Mouse (Mus musculus) forebrain, embryonic 10.5 days (tissue): ENCODE measurements at regions not wholly inside any gene's neighbourhood (a gene's known extent, or its start where the extent isn't known, plus 50 kb on each side); places are given as distances from the start of the nearest gene placed in this dataset.

Experiments
- DNase-seq: peaks from one replicate; pipeline ENCODE4 v3.0.0-alpha.2; 2017; ENCODE audit warnings: low spot score; ENCODE audit errors: extremely low spot score
- H3K27ac ChIP-seq: fragments of 300-500 bp; sonication (generic); 2 replicates; pipeline ENCODE4 v1.5.1; 2016; ENCODE audit warnings: mild to moderate bottlenecking
- H3K27me3 ChIP-seq: fragments of 300-500 bp; sonication (generic); 2 replicates; pipeline ENCODE4 v1.6.1; 2016; ENCODE audit warnings: mild to moderate bottlenecking; ENCODE audit not compliant: poor library complexity, severe bottlenecking
- H3K36me3 ChIP-seq: fragments of 300-500 bp; sonication (generic); replicated peaks from 2 replicates; pipeline ENCODE4 v1.6.1; 2016; ENCODE audit warnings: mild to moderate bottlenecking, moderate library complexity
- H3K4me1 ChIP-seq: fragments of 300-500 bp; sonication (generic); 2 replicates; pipeline ENCODE4 v1.6.1; 2016
- H3K4me3 ChIP-seq: fragments of 300-500 bp; sonication (generic); 2 replicates; pipeline ENCODE4 v1.5.1; 2016; ENCODE audit warnings: mild to moderate bottlenecking, moderate library complexity
- H3K9me3 ChIP-seq: fragments of 300-500 bp; sonication (generic); 2 replicates; pipeline ENCODE4 v1.6.1; 2016; ENCODE audit warnings: mild to moderate bottlenecking, moderate library complexity
- WGBS: fragments of 180-500 bp; shearing (Covaris S2); methylation state at CpG from one replicate; pipeline ENCODE4 v1.1.7; 2016; 5-methylcytosine and 5-hydroxymethylcytosine counted together

DNA sequence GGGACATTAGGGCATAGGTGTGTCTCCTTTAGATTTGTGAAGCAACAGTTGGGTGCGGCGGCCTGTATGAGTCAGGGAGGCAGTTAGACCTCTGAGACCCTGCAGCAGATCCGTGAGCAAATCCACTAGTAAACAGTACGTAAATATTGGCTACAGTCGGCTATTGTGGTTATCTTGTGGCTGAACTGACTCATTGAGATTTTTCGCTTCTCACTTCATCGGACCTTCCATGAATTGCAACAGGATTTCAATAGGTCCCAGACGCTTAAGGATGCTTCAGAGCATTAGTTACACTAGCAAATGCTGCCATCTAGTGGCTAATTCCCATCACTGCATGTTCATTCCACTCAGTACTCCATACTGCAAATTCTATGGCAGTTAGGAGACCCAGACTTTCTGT lies 199.0 kb downstream of the Rdh14 start:
- Histone ChIP-seq H3K27me3 (no peaks in the 10 kb centered on the region), H3K4me1 (no peaks in the 10 kb centered on the region), H3K36me3 (no peaks in the 10 kb centered on the region), H3K4me3 (no peak overlapping the region), H3K27ac (no peak overlapping the region), H3K9me3 (no peaks in the 10 kb centered on the region)
- peak; percentile 64 for DNase-seq
- WGBS: 48% methylated on average over 8 of the region's 8 CpGs

DNA sequence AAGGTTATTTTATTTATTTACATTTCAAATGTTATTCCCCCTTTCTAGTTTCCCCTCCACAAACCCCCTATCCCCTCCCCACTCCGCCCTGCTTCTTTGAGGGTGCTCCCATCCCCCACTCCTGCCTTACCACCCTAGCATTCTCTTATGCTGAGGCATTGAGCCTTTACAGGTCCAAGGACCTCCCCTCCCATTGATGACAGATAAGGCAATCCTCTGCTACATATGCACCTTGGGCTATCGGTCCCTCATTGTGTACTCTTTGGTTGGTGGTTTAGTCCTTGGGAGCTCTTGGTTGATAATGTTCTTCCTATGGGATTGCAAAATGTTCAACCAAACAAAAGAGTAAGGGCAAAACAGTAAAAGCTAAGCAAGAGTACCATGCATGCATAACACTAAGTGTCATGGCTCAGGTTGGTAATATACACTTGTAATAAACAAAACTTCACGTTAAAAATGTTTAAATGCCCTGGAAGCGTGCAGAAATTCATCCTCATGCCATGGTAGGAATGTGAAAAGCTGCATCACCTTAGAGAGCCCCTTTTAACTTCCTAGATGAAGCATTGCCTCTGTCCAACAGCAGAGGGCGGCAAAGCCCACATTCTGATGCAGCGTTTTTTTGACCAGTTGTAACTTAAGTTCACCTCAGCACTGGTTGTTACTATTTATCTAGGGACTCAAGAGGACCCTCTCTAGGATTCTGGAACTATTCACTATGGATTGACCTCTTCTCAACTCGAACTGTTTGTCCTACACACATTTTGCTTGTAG lies 207.6 kb downstream of the Rdh14 start:
- peak; percentile 55 for DNase-seq
- Histone ChIP-seq H3K9me3 (no peaks in the 10 kb centered on the region), H3K4me1 (no peaks in the 10 kb centered on the region), H3K36me3 (no peaks in the 10 kb centered on the region), H3K4me3 (no peak overlapping the region), H3K27me3 (no peaks in the 10 kb centered on the region), H3K27ac (no peak overlapping the region)
- 24% methylated on average over 7 of the region's 7 CpGs for WGBS

DNA sequence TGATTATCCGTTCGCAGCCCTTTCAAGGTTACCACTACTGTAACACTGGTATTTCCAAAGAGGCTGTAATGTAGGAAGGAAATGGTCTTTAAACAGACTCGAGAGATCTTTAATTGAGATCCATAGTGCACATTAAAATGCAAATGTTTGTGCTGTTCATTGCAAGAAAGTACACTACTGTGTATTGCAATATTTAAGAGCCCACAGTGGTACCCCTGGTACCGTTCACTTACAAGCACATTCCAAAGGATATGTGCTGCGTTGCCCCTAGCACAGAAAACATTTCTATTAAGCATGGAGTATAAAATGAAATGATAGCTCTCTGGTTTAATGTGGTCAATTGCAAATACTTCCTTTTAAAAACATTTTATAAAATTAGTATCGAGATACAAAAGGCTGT lies 209.5 kb downstream of the Rdh14 start:
- no peak overlapping the region for H3K27ac ChIP-seq
- no peaks in the 10 kb centered on the region for H3K4me1 ChIP-seq
- H3K27me3 ChIP-seq: no peaks in the 10 kb centered on the region
- H3K9me3 ChIP-seq: no peaks in the 10 kb centered on the region
- DNase-seq: no peak
- H3K4me3 ChIP-seq: no peak overlapping the region
- no peaks in the 10 kb centered on the region for H3K36me3 ChIP-seq
- 85% methylated on average over 6 of the region's 6 CpGs for WGBS

DNA sequence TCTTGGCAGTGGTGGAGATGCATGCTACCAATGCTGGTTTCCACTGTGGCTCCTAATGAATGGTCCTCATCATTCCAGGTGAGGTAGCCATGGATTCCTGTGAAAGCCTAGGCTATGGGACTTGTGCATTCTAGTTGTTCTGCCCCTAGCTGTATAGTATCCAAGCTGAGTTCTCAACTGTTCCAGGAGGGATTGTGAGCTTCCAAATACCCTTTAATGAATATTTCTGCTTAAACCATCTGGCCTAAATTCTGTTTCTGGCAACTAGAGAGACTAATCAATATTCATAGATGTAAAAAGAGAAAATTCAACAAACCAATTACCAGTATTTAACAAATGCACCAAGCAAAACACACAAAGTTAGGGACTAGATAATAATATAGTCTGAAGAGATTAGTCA lies 227.7 kb downstream of the Rdh14 start:
- no peaks in the 10 kb centered on the region for H3K9me3 ChIP-seq
- H3K36me3 ChIP-seq: no peaks in the 10 kb centered on the region
- H3K4me3 ChIP-seq: no peak overlapping the region
- DNase-seq: no peak
- H3K27ac ChIP-seq: no peak overlapping the region
- no peaks in the 10 kb centered on the region for H3K4me1 ChIP-seq
- no peaks in the 10 kb centered on the region for H3K27me3 ChIP-seq

DNA sequence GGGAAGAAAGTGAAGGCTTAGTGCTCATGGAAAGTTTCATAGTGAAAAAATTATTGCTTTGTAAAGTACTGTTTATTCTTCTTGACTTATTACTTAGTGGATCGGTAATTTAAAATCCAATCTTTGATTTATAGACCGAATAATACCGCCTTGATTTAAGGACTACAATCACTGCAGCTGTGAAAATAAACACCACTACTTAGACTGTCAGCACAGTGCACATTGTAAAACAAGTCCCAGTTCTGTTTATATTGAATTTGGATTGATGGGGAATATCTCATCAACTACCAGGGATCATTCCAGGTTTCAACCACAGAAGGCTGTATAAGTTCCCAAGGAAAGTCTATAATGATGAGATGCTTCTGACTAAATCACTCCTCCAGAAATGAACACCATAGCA lies 230.0 kb downstream of the Rdh14 start:
- no peak for DNase-seq
- Histone ChIP-seq H3K36me3 (no peaks in the 10 kb centered on the region), H3K9me3 (no peaks in the 10 kb centered on the region), H3K27me3 (no peaks in the 10 kb centered on the region), H3K4me3 (no peak overlapping the region), H3K27ac (no peak overlapping the region), H3K4me1 (no peaks in the 10 kb centered on the region)
- 90% methylated on average over 3 of the region's 3 CpGs for WGBS

DNA sequence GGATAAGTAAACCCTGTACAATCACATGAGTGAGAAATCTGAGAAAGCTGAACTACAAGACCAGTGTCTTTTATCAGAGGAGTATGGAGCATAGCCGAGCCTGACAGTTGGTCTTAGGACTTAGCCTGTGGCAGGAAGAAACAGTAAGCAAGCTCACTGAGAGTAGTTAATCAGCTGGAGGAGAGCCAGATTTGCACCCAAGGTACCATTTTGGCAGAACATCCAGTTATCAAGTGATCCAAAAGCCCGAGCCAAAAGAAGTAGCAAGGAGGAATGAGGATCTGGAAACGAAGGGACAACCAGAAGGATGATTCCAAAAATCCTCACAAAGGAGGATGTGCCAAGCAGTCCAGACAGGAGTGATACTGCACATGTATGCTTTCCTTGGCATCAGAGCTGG lies 248.0 kb downstream of the Rdh14 start:
- Histone ChIP-seq H3K27me3 (no peaks in the 10 kb centered on the region), H3K4me3 (no peak overlapping the region), H3K36me3 (no peaks in the 10 kb centered on the region), H3K27ac (no peak overlapping the region), H3K9me3 (no peaks in the 10 kb centered on the region), H3K4me1 (no peaks in the 10 kb centered on the region)
- no peak for DNase-seq
- 95% methylated on average over 3 of the region's 3 CpGs for whole genome bisulfite sequencing

DNA sequence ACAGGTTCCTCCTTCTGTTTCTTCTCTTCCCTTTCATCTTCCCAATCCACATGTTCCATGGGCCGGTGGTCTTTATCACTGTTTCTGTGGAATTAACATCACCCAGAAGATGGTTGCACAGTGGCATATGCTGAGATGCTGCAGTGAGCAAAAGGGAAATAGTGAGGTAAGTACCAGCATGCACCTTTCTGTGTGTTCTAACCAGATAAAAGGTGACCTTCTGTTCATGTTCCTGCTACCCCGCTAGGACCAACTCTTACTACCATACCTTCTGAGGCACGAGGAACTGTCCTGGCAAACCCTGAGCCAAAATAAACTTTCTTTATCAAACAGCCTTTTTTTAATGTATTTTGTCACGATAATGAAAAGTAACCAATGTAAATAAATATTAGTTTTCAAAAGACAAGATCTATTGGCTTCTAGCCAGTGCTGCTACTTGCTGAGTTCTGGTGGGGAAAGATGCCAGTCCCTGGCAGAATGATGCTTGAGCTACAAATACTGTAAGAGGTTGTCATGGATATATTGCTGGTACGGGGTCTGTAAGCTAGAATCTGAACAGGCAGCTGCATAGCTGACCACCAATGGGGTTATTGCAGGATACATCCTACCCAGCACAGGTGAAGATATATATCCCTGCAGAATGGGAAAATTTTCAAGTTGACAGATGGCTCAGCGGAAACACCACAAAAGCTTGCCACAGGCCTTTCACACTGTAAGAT lies 264.1 kb downstream of the Rdh14 start:
- H3K27me3 ChIP-seq: no peaks in the 10 kb centered on the region
- H3K27ac ChIP-seq: no peak overlapping the region
- H3K4me3 ChIP-seq: no peak overlapping the region
- H3K36me3 ChIP-seq: no peaks in the 10 kb centered on the region
- H3K4me1 ChIP-seq: no peaks in the 10 kb centered on the region
- DNase-seq: no peak
- no peaks in the 10 kb centered on the region for H3K9me3 ChIP-seq
- 93% methylated on average over 6 of the region's 6 CpGs for WGBS

DNA sequence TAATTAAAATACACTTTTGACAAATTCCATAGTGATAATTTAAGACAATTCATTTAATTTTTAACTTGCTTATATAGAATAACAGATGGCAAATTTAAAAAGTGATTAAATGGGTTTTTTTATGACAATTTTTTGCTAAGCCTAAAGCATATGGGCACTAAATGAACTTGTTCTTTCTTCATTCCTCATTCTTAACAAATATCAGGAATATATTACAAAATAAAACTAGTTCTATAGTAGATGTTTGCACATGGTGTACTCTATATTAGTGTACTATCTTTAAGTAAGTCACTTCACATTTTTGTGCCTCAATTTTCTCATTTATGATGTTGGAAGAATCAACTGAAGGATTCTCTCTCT lies 264.6 kb downstream of the Rdh14 start:
- Histone ChIP-seq H3K4me1 (no peaks in the 10 kb centered on the region), H3K9me3 (no peaks in the 10 kb centered on the region), H3K36me3 (no peaks in the 10 kb centered on the region), H3K27ac (no peak overlapping the region), H3K27me3 (no peaks in the 10 kb centered on the region), H3K4me3 (no peak overlapping the region)
- DNase-seq: no peak

DNA sequence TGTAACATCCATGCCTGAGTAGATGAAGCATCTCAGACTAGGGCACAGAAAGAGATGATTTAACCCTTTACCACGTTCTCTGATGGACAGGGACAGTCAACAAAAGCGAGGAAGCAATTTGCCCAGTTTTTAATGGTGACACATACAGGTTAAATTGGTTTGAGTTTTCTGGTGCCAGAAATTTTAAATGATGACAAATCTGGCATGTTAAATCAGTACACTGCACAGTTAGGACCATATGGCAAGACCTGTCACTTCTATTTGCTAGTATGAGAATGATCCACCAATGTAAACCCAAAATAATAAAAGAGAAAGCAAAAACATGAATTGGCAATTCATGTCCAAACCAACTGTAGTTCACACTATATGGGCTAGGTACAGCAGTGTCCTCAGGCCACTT lies 268.3 kb downstream of the Rdh14 start:
- Histone ChIP-seq H3K4me3 (no peak overlapping the region), H3K4me1 (no peaks in the 10 kb centered on the region), H3K27me3 (no peaks in the 10 kb centered on the region), H3K27ac (no peak overlapping the region), H3K36me3 (no peaks in the 10 kb centered on the region), H3K9me3 (no peaks in the 10 kb centered on the region)
- DNase-seq: no peak
- WGBS: 81% methylated on average over 2 of the region's 2 CpGs

DNA sequence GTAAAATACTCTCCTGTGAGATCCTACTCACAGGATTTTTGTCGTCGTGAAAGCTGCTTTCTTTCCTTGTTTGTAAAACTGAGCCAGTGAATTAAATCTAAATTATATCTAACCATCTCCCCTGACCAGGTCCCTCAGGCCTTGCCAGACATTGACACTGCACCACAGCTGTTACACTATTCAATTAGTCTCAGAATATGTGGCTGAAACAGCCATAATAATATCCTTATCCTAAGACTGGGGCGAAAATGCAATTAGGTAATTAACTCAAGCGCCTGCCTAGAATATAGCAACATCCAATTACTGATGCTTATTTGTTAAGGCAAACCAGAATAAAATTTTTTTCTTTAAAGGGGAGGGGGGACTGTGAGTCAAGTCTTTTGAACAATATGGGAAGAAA lies 296.2 kb downstream of the Rdh14 start:
- DNase-seq: no peak
- Histone ChIP-seq H3K36me3 (no peaks in the 10 kb centered on the region), H3K27me3 (no peaks in the 10 kb centered on the region), H3K27ac (no peak overlapping the region), H3K9me3 (no peaks in the 10 kb centered on the region), H3K4me3 (no peak overlapping the region), H3K4me1 (no peaks in the 10 kb centered on the region)
- WGBS: 87% methylated on average over 4 of the region's 4 CpGs
